In genomic region chr16:17834543-17834942, GRCm38 (mm10) we compare ENCODE assay signal across 11 mouse cellular contexts. TPM values are rescaled to one million over a fixed set of nuclear protein-coding genes. Genes with fewer than 3 reads are reported as not detected.
A peak's percentile ranks its signal among the peaks of the same experiment; 100 is the strongest.
DNase-seq lines count a peak whose midpoint lies in the region; ATAC-seq and TF ChIP-seq lines count a peak whose summit lies in the region.
"Had no signal": no experiment of that assay in that cellular context is flagged by ENCODE, and none has a peak within 500 bp of the region (broad histone marks: within the 10 kb centered on the region; RNA-seq: fewer than 3 reads in every experiment).

No protein-coding gene starts in this region.

- peaks cover 6% of the 10 kb centered on the region; the same call in 1 of the 2 replicates for H3K36me3 ChIP-seq in forebrain, embryonic 10.5 days (replicated peaks)
- no peaks in the 10 kb centered on the region for H3K36me3 ChIP-seq in intestine, postnatal 0 days (ENCODE audit: control insufficient read depth, insufficient read depth)
- H3K36me3 ChIP-seq in neural tube, embryonic 12.5 days = no peaks in the 10 kb centered on the region; the same call in 1 of the 2 replicates

- no peak overlapping the region for H3K9ac ChIP-seq in intestine, postnatal 0 days (ENCODE audit: low read depth, low read length)
- peak overlapping the region; percentile 77; the same call in 1 of the 2 replicates for H3K9ac ChIP-seq in neural tube, embryonic 12.5 days

- 0 out of 2 replicates have a peak overlapping the region, but pooled peaks have one; percentile 99 for H3K4me2 ChIP-seq in intestine, postnatal 0 days (replicated peaks; ENCODE audit: low read depth)
- H3K4me2 ChIP-seq in neural tube, embryonic 12.5 days (replicated peaks) = peak overlapping the region; percentile 97

- H3K9me3 ChIP-seq in forebrain, embryonic 10.5 days = no peaks in the 10 kb centered on the region
- H3K9me3 ChIP-seq in intestine, postnatal 0 days (ENCODE audit: control insufficient read depth) = no peaks in the 10 kb centered on the region
- no peaks in the 10 kb centered on the region for H3K9me3 ChIP-seq in neural tube, embryonic 12.5 days

- 50% methylated on average over 7 of the region's 7 CpGs for WGBS in forebrain, embryonic 10.5 days
- WGBS in intestine, postnatal 0 days = 49% methylated on average over 7 of the region's 7 CpGs
- 54% methylated on average over 7 of the region's 7 CpGs for WGBS in neural tube, embryonic 12.5 days

- peaks cover 35% of the 10 kb centered on the region for H3K4me1 ChIP-seq in forebrain, embryonic 10.5 days
- 0 out of 2 replicates have a peak, but pooled peaks cover 4% of the 10 kb centered on the region for H3K4me1 ChIP-seq in intestine, postnatal 0 days (replicated peaks; ENCODE audit: control insufficient read depth, insufficient read depth, low read length)
- peaks cover 24% of the 10 kb centered on the region; the same call in 1 of the 2 replicates for H3K4me1 ChIP-seq in neural tube, embryonic 12.5 days

- no peak for TF ChIP-seq CTCF in left cerebral cortex, adult 2 months (IDR thresholded peaks at IDR 0.05)
- no peak for TF ChIP-seq CTCF in intestine, postnatal 0 days (IDR thresholded peaks at IDR 0.05; ENCODE audit: low read depth)

- no peak for DNase-seq in left cerebral cortex, adult 2 months (ENCODE audit: extremely low spot score in 1 of 2, low spot score in 2 of 2)
- DNase-seq in left cerebral cortex, adult 9 months (ENCODE audit: low spot score in 2 of 2) = no peak
- DNase-seq in forebrain, embryonic 10.5 days (ENCODE audit: extremely low spot score, low spot score) = no peak
- no peak for DNase-seq in thymus, postnatal 0 days (ENCODE audit: low spot score)
- DNase-seq in adrenal gland, postnatal 4 days (ENCODE audit: low spot score in 2 of 2) = no peak
- no peak for DNase-seq in right cerebral cortex, postnatal 25 days
- DNase-seq: lung, postnatal 14 days had no signal

- H3K4me3 ChIP-seq in left cerebral cortex, adult 2 months = peak overlapping the region; percentile 69
- H3K4me3 ChIP-seq in forebrain, embryonic 10.5 days = peak overlapping the region; percentile 68
- peak overlapping the region; percentile 60; the same call in 1 of the 2 replicates for H3K4me3 ChIP-seq in intestine, postnatal 0 days (ENCODE audit: low read depth, low read length)
- H3K4me3 ChIP-seq in neural tube, embryonic 12.5 days = peak overlapping the region; percentile 60

- H3K27me3 ChIP-seq in forebrain, embryonic 10.5 days (ENCODE audit: poor library complexity, severe bottlenecking) = peaks cover 90% of the 10 kb centered on the region
- H3K27me3 ChIP-seq in intestine, postnatal 0 days (replicated peaks; ENCODE audit: control insufficient read depth, insufficient read depth, low read length) = peaks cover 66% of the 10 kb centered on the region
- peaks cover 82% of the 10 kb centered on the region for H3K27me3 ChIP-seq in neural tube, embryonic 12.5 days (replicated peaks)

- no peak for ATAC-seq in intestine, postnatal 0 days
- 0 out of 2 replicates have a peak, but pooled peaks have one; percentile 6 for ATAC-seq in neural tube, embryonic 12.5 days (ENCODE audit: low FRiP score, low read depth)

- intact Hi-C loops in left cerebral cortex, adult 2 months (cut with DNase I) = no loop called here

- peak overlapping the region; percentile 62 for H3K27ac ChIP-seq in left cerebral cortex, adult 2 months
- H3K27ac ChIP-seq in forebrain, embryonic 10.5 days = no peak overlapping the region
- no peak overlapping the region for H3K27ac ChIP-seq in intestine, postnatal 0 days (ENCODE audit: low read depth, low read length)
- H3K27ac ChIP-seq in neural tube, embryonic 12.5 days = 0 out of 2 replicates have a peak overlapping the region, but pooled peaks have one; percentile 42

RNA-seq across cellular contexts. Expression of gene B830017H08Rik, which starts 1.6 kb away (rescaled TPM):
- total RNA-seq in left cerebral cortex, adult 2 months (2021) = 1 to 10 TPM; 3.4 to 4.1 TPM
- polyA plus RNA-seq in forebrain, embryonic 10.5 days (2016; fragmentation: Nextera tagmentation; extraction: Ambion mirVana) = not detected in 2 replicates
- polyA plus RNA-seq in intestine, postnatal 0 days (2015; fragmentation: Nextera tagmentation; extraction: Ambion mirVana) = not detected in 2 replicates
- 1.1 and 1.6 TPM in 2 replicates for polyA plus RNA-seq in neural tube, embryonic 12.5 days (2016; fragmentation: Nextera tagmentation; extraction: Ambion mirVana)
- polyA plus RNA-seq in thymus, postnatal 0 days (2015; fragmentation: Nextera tagmentation; extraction: Ambion mirVana) = not detected in 2 replicates
- total RNA-seq in adrenal gland, postnatal 4 days (2021) = under 1 TPM in 1 of 2 experiments, not detected in 1; 0.62 TPM
- total RNA-seq: ES-E14; hematopoietic stem cell, adult 5-6 weeks had no signal

RNA-seq across cellular contexts. Expression of gene Car15, which starts 3.6 kb away (rescaled TPM):
- total RNA-seq in left cerebral cortex, adult 2 months (2021) = 10 to 100 TPM; 12.2 to 16.4 TPM
- 2.7 and 3.6 TPM in 2 replicates for polyA plus RNA-seq in forebrain, embryonic 10.5 days (2016; fragmentation: Nextera tagmentation; extraction: Ambion mirVana)
- 0.39 and 0.59 TPM in 2 replicates for polyA plus RNA-seq in intestine, postnatal 0 days (2015; fragmentation: Nextera tagmentation; extraction: Ambion mirVana)
- 3.7 and 4.7 TPM in 2 replicates for polyA plus RNA-seq in neural tube, embryonic 12.5 days (2016; fragmentation: Nextera tagmentation; extraction: Ambion mirVana)
- 0.83 and 1.3 TPM in 2 replicates for polyA plus RNA-seq in thymus, postnatal 0 days (2015; fragmentation: Nextera tagmentation; extraction: Ambion mirVana)
- total RNA-seq in adrenal gland, postnatal 4 days (2021) = 1 to 10 TPM; 2.9 to 8.8 TPM
- total RNA-seq: hematopoietic stem cell, adult 5-6 weeks had no signal

RNA-seq across cellular contexts. Expression of gene Scarf2, which starts 37.5 kb away (rescaled TPM):
- 1 to 10 TPM; 2.8 to 5.9 TPM for total RNA-seq in left cerebral cortex, adult 2 months (2021)
- polyA plus RNA-seq in forebrain, embryonic 10.5 days (2016; fragmentation: Nextera tagmentation; extraction: Ambion mirVana) = 4.0 and 4.1 TPM in 2 replicates
- polyA plus RNA-seq in intestine, postnatal 0 days (2015; fragmentation: Nextera tagmentation; extraction: Ambion mirVana) = 6.3 and 6.9 TPM in 2 replicates
- 13.5 and 13.9 TPM in 2 replicates for polyA plus RNA-seq in neural tube, embryonic 12.5 days (2016; fragmentation: Nextera tagmentation; extraction: Ambion mirVana)
- 3.6 and 4.3 TPM in 2 replicates for polyA plus RNA-seq in thymus, postnatal 0 days (2015; fragmentation: Nextera tagmentation; extraction: Ambion mirVana)
- 10 to 100 TPM; 29.3 to 33.9 TPM for total RNA-seq in adrenal gland, postnatal 4 days (2021)
- total RNA-seq: hematopoietic stem cell, adult 5-6 weeks had no signal

RNA-seq across cellular contexts. Expression of gene Gm20518, which starts 56.9 kb away (rescaled TPM):
- total RNA-seq in left cerebral cortex, adult 2 months (2021) = 1 to 10 TPM; 2.3 to 3.2 TPM
- 0.23 and 0.29 TPM in 2 replicates for polyA plus RNA-seq in forebrain, embryonic 10.5 days (2016; fragmentation: Nextera tagmentation; extraction: Ambion mirVana)
- polyA plus RNA-seq in intestine, postnatal 0 days (2015; fragmentation: Nextera tagmentation; extraction: Ambion mirVana) = not detected in 2 replicates
- polyA plus RNA-seq in neural tube, embryonic 12.5 days (2016; fragmentation: Nextera tagmentation; extraction: Ambion mirVana) = 0.43 and 0.63 TPM in 2 replicates
- polyA plus RNA-seq in thymus, postnatal 0 days (2015; fragmentation: Nextera tagmentation; extraction: Ambion mirVana) = 0.20 TPM in 1 of 2 replicates, not detected in the other
- under 1 TPM; 0.20 to 0.45 TPM for total RNA-seq in adrenal gland, postnatal 4 days (2021)
- total RNA-seq: hematopoietic stem cell, adult 5-6 weeks had no signal

RNA-seq across cellular contexts. Expression of gene Tssk1, which starts 59.5 kb away (rescaled TPM):
- total RNA-seq in left cerebral cortex, adult 2 months (2021) = not detected
- not detected in 2 replicates for polyA plus RNA-seq in forebrain, embryonic 10.5 days (2016; fragmentation: Nextera tagmentation; extraction: Ambion mirVana)
- polyA plus RNA-seq in intestine, postnatal 0 days (2015; fragmentation: Nextera tagmentation; extraction: Ambion mirVana) = 0.04 TPM in 1 of 2 replicates, not detected in the other
- polyA plus RNA-seq in neural tube, embryonic 12.5 days (2016; fragmentation: Nextera tagmentation; extraction: Ambion mirVana) = 0.10 TPM in 2 replicates
- 0.05 TPM in 1 of 2 replicates, not detected in the other for polyA plus RNA-seq in thymus, postnatal 0 days (2015; fragmentation: Nextera tagmentation; extraction: Ambion mirVana)
- total RNA-seq in adrenal gland, postnatal 4 days (2021) = under 1 TPM in 1 of 2 experiments, not detected in 1; 0.14 TPM
- total RNA-seq: ES-E14 had no signal

Comparison
In these comparisons a context has a peak if more than half of its experiments do, and no peak if none do; other contexts are left out.
1. H3K27ac ChIP-seq: peak in left cerebral cortex, adult 2 months (single experiment) and neural tube, embryonic 12.5 days (single experiment); none in forebrain, embryonic 10.5 days (single experiment) and intestine, postnatal 0 days (single experiment).
2. Peak in every context shown above with its lines, with median percentiles within 50 percentile points of each other: H3K4me3 ChIP-seq.